ENCODE assay signal across 22 mouse cellular contexts in the genomic region with DNA sequence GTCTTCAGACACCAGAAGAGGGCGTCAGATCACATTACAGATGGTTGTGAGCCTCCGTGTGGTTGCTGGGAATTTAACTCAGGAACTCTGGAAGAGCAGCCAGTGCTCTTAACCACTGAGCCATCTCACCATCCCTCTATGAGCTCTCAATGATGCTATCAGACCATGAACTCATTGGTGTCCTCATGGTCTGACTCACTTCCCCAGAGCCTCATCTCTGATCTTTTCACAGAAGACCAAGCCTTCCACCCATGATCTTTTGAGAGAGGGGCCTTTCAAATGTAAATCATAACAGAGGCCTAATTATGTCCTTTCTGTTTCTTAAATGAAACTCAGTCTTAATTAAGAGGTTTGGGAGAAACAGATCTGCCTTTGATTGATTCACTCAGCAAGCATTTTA. TPM values are rescaled to one million over a fixed set of nuclear protein-coding genes. Genes with fewer than 3 reads are reported as not detected.
DNase-seq lines count a peak whose midpoint lies in the region; ATAC-seq and TF ChIP-seq lines count a peak whose summit lies in the region.
"Had no signal": no experiment of that assay in that cellular context is flagged by ENCODE, and none has a peak within 500 bp of the region (broad histone marks: within the 10 kb centered on the region; RNA-seq: fewer than 3 reads in every experiment).

No protein-coding gene starts in this region.

- DNase-seq in forebrain, embryonic 11.5 days (ENCODE audit: low spot score) = no peak
- no peak for DNase-seq in forebrain, embryonic 10.5 days (ENCODE audit: extremely low spot score, low spot score)
- DNase-seq in layer of hippocampus, adult 2 months (ENCODE audit: low spot score in 2 of 2) = no peak
- no peak for DNase-seq in layer of hippocampus, postnatal 25 days (ENCODE audit: extremely low spot score in 1 of 2, low spot score in 1 of 2)
- DNase-seq: adrenal gland, adult 8-10 months; adrenal gland, postnatal 36 days; B cell, adult 2 months; cerebellum, adult 2 months; gastrocnemius, postnatal 14 days; heart, adult 2 months had no signal

- ATAC-seq in forebrain, embryonic 11.5 days (replicated peaks; ENCODE audit: low FRiP score) = peak; percentile 54
- peak; percentile 36 for ATAC-seq in forebrain, embryonic 15.5 days (replicated peaks)
- no peak for ATAC-seq in monocyte, adult 5-6 weeks (replicated peaks; ENCODE audit: insufficient number of reproducible peaks, low FRiP score, low TSS enrichment, poor library complexity, severe bottlenecking)
- no peak for ATAC-seq in megakaryocyte progenitor cell, adult 5-6 weeks (replicated peaks; ENCODE audit: poor library complexity)
- ATAC-seq: CD4-positive, CD25-positive, alpha-beta regulatory T cell, adult 4 months; inflammation-experienced regulatory T-cells, adult 6 months; intestine, postnatal 0 days had no signal

- no peak for TF ChIP-seq POLR2A in cortical plate, adult 2 months (IDR thresholded peaks at IDR 0.05; ENCODE audit: extremely low read depth, insufficient read depth, low read length)

- H3K9me3 ChIP-seq in forebrain, embryonic 11.5 days (ENCODE audit: control insufficient read depth, low read length) = no peaks in the 10 kb centered on the region
- H3K9me3 ChIP-seq in forebrain, embryonic 10.5 days = no peaks in the 10 kb centered on the region
- H3K9me3 ChIP-seq in forebrain, embryonic 15.5 days = no peaks in the 10 kb centered on the region
- H3K9me3 ChIP-seq: embryonic facial prominence, embryonic 12.5 days; heart, embryonic 12.5 days had no signal

- H3K36me3 ChIP-seq in forebrain, embryonic 11.5 days (ENCODE audit: control insufficient read depth, insufficient read depth, low read length) = no peaks in the 10 kb centered on the region
- H3K36me3 ChIP-seq in forebrain, embryonic 10.5 days (replicated peaks) = no peaks in the 10 kb centered on the region
- H3K36me3 ChIP-seq in forebrain, embryonic 15.5 days = no peaks in the 10 kb centered on the region
- H3K36me3 ChIP-seq: embryonic facial prominence, embryonic 12.5 days; G1E; heart, embryonic 12.5 days had no signal

- WGBS in forebrain, embryonic 11.5 days = 63% methylated on average over 2 of the region's 2 CpGs
- 78% methylated on average over 2 of the region's 2 CpGs for WGBS in forebrain, embryonic 10.5 days
- WGBS in forebrain, embryonic 15.5 days = 48% methylated on average over 2 of the region's 2 CpGs

- no peak overlapping the region for H3K27ac ChIP-seq in forebrain, embryonic 11.5 days (ENCODE audit: low read depth, low read length)
- no peak overlapping the region for H3K27ac ChIP-seq in forebrain, embryonic 10.5 days
- H3K27ac ChIP-seq in layer of hippocampus, adult 2 months = peak overlapping the region; percentile 92
- peak overlapping the region; percentile 54; the same call in 1 of the 2 replicates for H3K27ac ChIP-seq in cortical plate, adult 2 months (ENCODE audit: insufficient read depth, low read length)
- H3K27ac ChIP-seq in forebrain, embryonic 15.5 days (replicated peaks) = 0 out of 2 replicates have a peak overlapping the region, but pooled peaks have one; percentile 37
- H3K27ac ChIP-seq: embryonic facial prominence, embryonic 12.5 days; heart, adult 2 months had no signal

- H3K27me3 ChIP-seq in forebrain, embryonic 11.5 days (ENCODE audit: control insufficient read depth, insufficient read depth, low read length) = no peaks in the 10 kb centered on the region
- no peaks in the 10 kb centered on the region for H3K27me3 ChIP-seq in forebrain, embryonic 10.5 days (ENCODE audit: poor library complexity, severe bottlenecking)
- H3K27me3 ChIP-seq in forebrain, embryonic 15.5 days = 0 out of 2 replicates have a peak, but pooled peaks cover 3% of the 10 kb centered on the region
- H3K27me3 ChIP-seq: embryonic facial prominence, embryonic 12.5 days; heart, embryonic 12.5 days had no signal

- H3K4me3 ChIP-seq in forebrain, embryonic 11.5 days (ENCODE audit: low read depth, low read length) = no peak overlapping the region
- no peak overlapping the region for H3K4me3 ChIP-seq in forebrain, embryonic 10.5 days
- no peak overlapping the region for H3K4me3 ChIP-seq in layer of hippocampus, adult 2 months
- H3K4me3 ChIP-seq in cortical plate, adult 2 months (ENCODE audit: insufficient read depth, low read length) = no peak overlapping the region
- no peak overlapping the region for H3K4me3 ChIP-seq in forebrain, embryonic 15.5 days
- H3K4me3 ChIP-seq: embryonic facial prominence, embryonic 12.5 days; heart, adult 2 months; heart, embryonic 12.5 days had no signal

- H3K4me2 ChIP-seq in forebrain, embryonic 11.5 days (ENCODE audit: low read depth, low read length, severe bottlenecking) = no peak overlapping the region
- no peak overlapping the region for H3K4me2 ChIP-seq in forebrain, embryonic 15.5 days (replicated peaks)
- H3K4me2 ChIP-seq: embryonic facial prominence, embryonic 12.5 days; heart, embryonic 12.5 days had no signal

- no peak overlapping the region for H3K9ac ChIP-seq in forebrain, embryonic 11.5 days (ENCODE audit: low read length)
- no peak overlapping the region for H3K9ac ChIP-seq in forebrain, embryonic 15.5 days (replicated peaks)
- H3K9ac ChIP-seq: embryonic facial prominence, embryonic 12.5 days; heart, embryonic 12.5 days had no signal

- no peak; the same call in 1 of the 2 replicates for TF ChIP-seq CTCF in layer of hippocampus, adult 2 months (conservative IDR thresholded peaks at IDR 0.05)
- TF ChIP-seq CTCF in cortical plate, adult 2 months (IDR thresholded peaks at IDR 0.05; ENCODE audit: extremely low read depth, insufficient read depth, low read length) = no peak

- peaks cover 2% of the 10 kb centered on the region; the same call in 1 of the 2 replicates for H3K4me1 ChIP-seq in forebrain, embryonic 11.5 days (replicated peaks; ENCODE audit: control insufficient read depth, insufficient read depth, low read length)
- peaks cover 22% of the 10 kb centered on the region for H3K4me1 ChIP-seq in forebrain, embryonic 10.5 days
- H3K4me1 ChIP-seq in cortical plate, adult 2 months (ENCODE audit: control insufficient read depth, insufficient read depth, low read length) = peaks cover 6% of the 10 kb centered on the region
- H3K4me1 ChIP-seq in forebrain, embryonic 15.5 days = peaks cover 13% of the 10 kb centered on the region
- H3K4me1 ChIP-seq: embryonic facial prominence, embryonic 12.5 days; heart, embryonic 12.5 days had no signal

RNA-seq across cellular contexts. Expression of gene Ppp4r4, which starts 19.0 kb away (rescaled TPM):
- polyA plus RNA-seq in forebrain, embryonic 11.5 days (2014; fragmentation: Nextera tagmentation; extraction: Ambion mirVana) = 4.0 TPM in 2 replicates
- polyA plus RNA-seq in forebrain, embryonic 10.5 days (2016; fragmentation: Nextera tagmentation; extraction: Ambion mirVana) = 2.8 and 3.3 TPM in 2 replicates
- 10 to 100 TPM; 47.8 to 50.5 TPM for total RNA-seq in layer of hippocampus, adult 2 months (2021)
- total RNA-seq in layer of hippocampus, postnatal 25 days (2021) = 10 to 100 TPM; 43.6 to 47.9 TPM
- polyA plus RNA-seq in cortical plate, adult 2 months (2012; rRNA removed) = 16.0 and 16.9 TPM in 2 replicates
- polyA plus RNA-seq in forebrain, embryonic 15.5 days (2015; fragmentation: Nextera tagmentation; extraction: Ambion mirVana) = 1.8 and 1.9 TPM in 2 replicates
- 0.29 to 0.75 TPM (median 0.39 TPM) in 3 replicates for total RNA-seq in monocyte, adult 5-6 weeks (2017)
- 0.10 TPM in 1 of 2 replicates, not detected in the other for total RNA-seq in megakaryocyte progenitor cell, adult 5-6 weeks (2015)
- total RNA-seq in megakaryocyte progenitor cell, adult 5-6 weeks (2017) = not detected in 2 replicates
- polyA plus RNA-seq: G1E had no signal

RNA-seq across cellular contexts. Expression of gene Ifi27l2b, which starts 56.0 kb away (rescaled TPM):
- polyA plus RNA-seq in forebrain, embryonic 11.5 days (2014; fragmentation: Nextera tagmentation; extraction: Ambion mirVana) = not detected in 2 replicates
- not detected in 2 replicates for polyA plus RNA-seq in forebrain, embryonic 10.5 days (2016; fragmentation: Nextera tagmentation; extraction: Ambion mirVana)
- total RNA-seq in layer of hippocampus, adult 2 months (2021) = not detected
- total RNA-seq in layer of hippocampus, postnatal 25 days (2021) = not detected
- 0.13 TPM in 1 of 2 replicates, not detected in the other for polyA plus RNA-seq in cortical plate, adult 2 months (2012; rRNA removed)
- polyA plus RNA-seq in forebrain, embryonic 15.5 days (2015; fragmentation: Nextera tagmentation; extraction: Ambion mirVana) = not detected in 2 replicates
- total RNA-seq in monocyte, adult 5-6 weeks (2017) = 3.0 TPM in 1 of 3 replicates, not detected in the others
- not detected in 2 replicates for total RNA-seq in megakaryocyte progenitor cell, adult 5-6 weeks (2015)
- total RNA-seq in megakaryocyte progenitor cell, adult 5-6 weeks (2017) = not detected in 2 replicates
- total RNA-seq: adrenal gland, adult 8-10 months; adrenal gland, postnatal 36 days; common myeloid progenitor, adult 5-6 weeks; gastrocnemius, postnatal 14 days; heart, adult 2 months had no signal
- polyA plus RNA-seq: cerebellum, adult 2 months; embryonic facial prominence, embryonic 12.5 days; G1E; hindbrain, embryonic 11.5 days; inflammation-experienced regulatory T-cells, adult 6 months had no signal

Comparison
In these comparisons a context has a peak if more than half of its experiments do, and no peak if none do; other contexts are left out.
1. H3K27ac ChIP-seq: peak in layer of hippocampus, adult 2 months (single experiment), cortical plate, adult 2 months (single experiment) and forebrain, embryonic 15.5 days (single experiment); none in forebrain, embryonic 11.5 days (single experiment) and forebrain, embryonic 10.5 days (single experiment).
2. ATAC-seq: peak in forebrain, embryonic 11.5 days (single experiment) and forebrain, embryonic 15.5 days (single experiment); none in monocyte, adult 5-6 weeks (single experiment) and megakaryocyte progenitor cell, adult 5-6 weeks (single experiment).
3. RNA of gene Ppp4r4, which starts 19.0 kb away (total RNA-seq): 47.8 to 50.5 TPM in layer of hippocampus, adult 2 months and 43.6 to 47.9 TPM in layer of hippocampus, postnatal 25 days; 0.29 to 0.75 TPM in monocyte, adult 5-6 weeks and 0.10 TPM in megakaryocyte progenitor cell, adult 5-6 weeks; every median in the first group is over 10 times any median in the second.